Mouse (Mus musculus) MEL-GATA-1-ER (cell line): ENCODE results near the gene Rtn4ip1.
"Not testable (repeated sequence)": the region's sequence is repeated elsewhere in the genome, so short reads cannot be mapped to it uniquely, and the experiment has no call there.

Source experiments
- DNase-seq: peaks from one replicate; pipeline ENCODE4 v3.0.0-alpha.2; 2012; ENCODE audit warnings: low read depth; ENCODE audit errors: extremely low read depth

Gene Rtn4ip1

GRCm38 (mm10) chr10:43928596-43928995, 27.0 kb downstream of the Rtn4ip1 start:
- DNase-seq, result no peak

- DNase-seq, result no peak
Observed at GRCm38 (mm10) chr10:43939136-43939662, 37.6 kb downstream of the Rtn4ip1 start.

- DNase-seq, result no peak
Observed at GRCm38 (mm10) chr10:43943736-43944135, 42.1 kb downstream of the Rtn4ip1 start.

- no peak for DNase-seq
Observed at GRCm38 (mm10) chr10:43945435-43945834, 43.8 kb downstream of the Rtn4ip1 start.

- peak; percentile 62 for DNase-seq
Observed at GRCm38 (mm10) chr10:43953942-43954341, 52.3 kb downstream of the Rtn4ip1 start.

GRCm38 (mm10) chr10:43964943-43965342, 63.3 kb downstream of the Rtn4ip1 start:
- no peak for DNase-seq

GRCm38 (mm10) chr10:43973244-43973643, 71.6 kb downstream of the Rtn4ip1 start:
- no peak for DNase-seq

- no peak for DNase-seq
Observed at GRCm38 (mm10) chr10:43977353-43977752, 75.7 kb downstream of the Rtn4ip1 start.

- no peak for DNase-seq
Observed at GRCm38 (mm10) chr10:43980080-43980479, 78.5 kb downstream of the Rtn4ip1 start.

GRCm38 (mm10) chr10:43980742-43981141, 79.1 kb downstream of the Rtn4ip1 start:
- not testable (repeated sequence) for DNase-seq

GRCm38 (mm10) chr10:43982470-43982869, 80.9 kb downstream of the Rtn4ip1 start:
- DNase-seq, result no peak

- DNase-seq, result no peak
Observed at GRCm38 (mm10) chr10:43983241-43983640, 81.6 kb downstream of the Rtn4ip1 start.

- DNase-seq, result no peak
Observed at GRCm38 (mm10) chr10:43983866-43984265, 82.3 kb downstream of the Rtn4ip1 start.

GRCm38 (mm10) chr10:43991268-43991667, 89.7 kb downstream of the Rtn4ip1 start:
- DNase-seq, result no peak

GRCm38 (mm10) chr10:43992506-43992905, 90.9 kb downstream of the Rtn4ip1 start:
- DNase-seq, result no peak

- DNase-seq, result no peak
Observed at GRCm38 (mm10) chr10:43993198-43993597, 91.6 kb downstream of the Rtn4ip1 start.

GRCm38 (mm10) chr10:43995858-43996650, 94.4 kb downstream of the Rtn4ip1 start:
- peak; percentile 42 for DNase-seq

GRCm38 (mm10) chr10:43997276-43997675, 95.7 kb downstream of the Rtn4ip1 start:
- no peak for DNase-seq

GRCm38 (mm10) chr10:43998023-43998422, 96.4 kb downstream of the Rtn4ip1 start:
- DNase-seq, result no peak

GRCm38 (mm10) chr10:43998503-43999082, 97.0 kb downstream of the Rtn4ip1 start:
- no peak for DNase-seq

- DNase-seq, result no peak
Observed at GRCm38 (mm10) chr10:44000156-44000865, 98.7 kb downstream of the Rtn4ip1 start.
